8 mouse cellular contexts compared by ENCODE assay signal in genomic region chr8:12755312-12755711, GRCm38 (mm10). TPM values are rescaled to one million over a fixed set of nuclear protein-coding genes. Genes with fewer than 3 reads are reported as not detected.
DNase-seq lines count a peak whose midpoint lies in the region; ATAC-seq and TF ChIP-seq lines count a peak whose summit lies in the region.

No protein-coding gene starts in this region.

- peak; percentile 41 for TF ChIP-seq CTCF in bone marrow, adult 2 months (IDR thresholded peaks at IDR 0.05; ENCODE audit: control insufficient read depth, insufficient read depth, low read length)
- peak; percentile 61 for TF ChIP-seq CTCF in lung, adult 2 months (IDR thresholded peaks at IDR 0.05; ENCODE audit: insufficient read depth, low read length)

- no peak for DNase-seq in heart, adult 8-10 months (ENCODE audit: low spot score)
- peak; percentile 36 for DNase-seq in lung, adult 2 months
- DNase-seq in spleen, adult 12 weeks (ENCODE audit: low spot score), result no peak
- no peak for DNase-seq in left cerebral cortex, adult 11 months (ENCODE audit: low spot score)

- H3K9ac ChIP-seq in heart, embryonic 12.5 days, result no peak overlapping the region

- peaks cover 29% of the 10 kb centered on the region for H3K4me1 ChIP-seq in heart, embryonic 12.5 days (replicated peaks)
- no peaks in the 10 kb centered on the region; the same call in 1 of the 2 replicates for H3K4me1 ChIP-seq in bone marrow, adult 2 months (ENCODE audit: control insufficient read depth, insufficient read depth, low read length)
- peaks cover 3% of the 10 kb centered on the region; the same call in 1 of the 2 replicates for H3K4me1 ChIP-seq in lung, adult 2 months (ENCODE audit: control insufficient read depth, insufficient read depth, low read length)

- no peak for ATAC-seq in heart, embryonic 12.5 days (ENCODE audit: insufficient number of reproducible peaks, low FRiP score)
- peak; percentile 22 for ATAC-seq in CD4-positive, CD25-positive, alpha-beta regulatory T cell, adult 4 months
- ATAC-seq in erythroid progenitor cell, adult 5-6 weeks (replicated peaks; ENCODE audit: low FRiP score, poor library complexity, severe bottlenecking), result no peak

- no peak overlapping the region for H3K4me2 ChIP-seq in heart, embryonic 12.5 days

- TF ChIP-seq POLR2A in bone marrow, adult 2 months (IDR thresholded peaks at IDR 0.05; ENCODE audit: borderline replicate concordance, control insufficient read depth, low read depth, low read length), result no peak
- no peak for TF ChIP-seq POLR2A in lung, adult 2 months (IDR thresholded peaks at IDR 0.05; ENCODE audit: borderline replicate concordance, extremely low read depth, low read depth, low read length)

- no peaks in the 10 kb centered on the region for H3K9me3 ChIP-seq in heart, embryonic 12.5 days (replicated peaks)

- H3K4me3 ChIP-seq in heart, embryonic 12.5 days, result no peak overlapping the region
- no peak overlapping the region for H3K4me3 ChIP-seq in bone marrow, adult 2 months (replicated peaks; ENCODE audit: control insufficient read depth, low read depth, low read length)
- H3K4me3 ChIP-seq in lung, adult 2 months (replicated peaks; ENCODE audit: extremely low read depth, low read depth, low read length), result no peak overlapping the region

- 44% methylated on average over 2 of the region's 2 CpGs for WGBS in heart, embryonic 12.5 days
- 36% methylated on average over 2 of the region's 2 CpGs for WGBS in bone marrow, adult 2 months
- 22% methylated on average over 2 of the region's 2 CpGs for WGBS in lung, adult 2 months

- H3K27me3 ChIP-seq in heart, embryonic 12.5 days (replicated peaks), result no peaks in the 10 kb centered on the region

- 0 out of 2 replicates have a peak overlapping the region, but pooled peaks have one; percentile 80 for H3K27ac ChIP-seq in heart, embryonic 12.5 days (ENCODE audit: poor library complexity, severe bottlenecking)
- H3K27ac ChIP-seq in bone marrow, adult 2 months (ENCODE audit: control insufficient read depth, insufficient read depth, low read depth, low read length, poor library complexity), result no peak overlapping the region

- H3K36me3 ChIP-seq in heart, embryonic 12.5 days, result no peaks in the 10 kb centered on the region

RNA-seq across cellular contexts. Expression of gene Atp11a, which starts 1.5 kb away (rescaled TPM):
- polyA plus RNA-seq in heart, embryonic 12.5 days (2016; fragmentation: Nextera tagmentation; extraction: Ambion mirVana), result 21.5 and 23.7 TPM in 2 replicates
- total RNA-seq in heart, adult 8-10 months (2022), result 10 to 100 TPM; 85.6 to 89.6 (median 87.8) TPM
- polyA plus RNA-seq in CD4-positive, CD25-positive, alpha-beta regulatory T cell, adult 4 months (2017; shearing (Covaris generic)), result 1 to 10 TPM; 6.4 to 7.4 TPM
- 5.2 and 28.4 TPM in 2 replicates for polyA plus RNA-seq in bone marrow, adult 2 months (2011; ENCODE audit: insufficient read depth, insufficient read length, low replicate concordance, missing spikeins)
- 282 and 307 TPM in 2 replicates for polyA plus RNA-seq in lung, adult 2 months (2012; rRNA removed)
- 1.7 and 4.3 TPM in 2 replicates for total RNA-seq in erythroid progenitor cell, adult 5-6 weeks (2015; ENCODE audit: low replicate concordance)
- 1.7 and 4.6 TPM in 2 replicates for total RNA-seq in erythroid progenitor cell, adult 5-6 weeks (2017; ENCODE audit: low replicate concordance)
